Mouse (Mus musculus): ENCODE measurements at regions not wholly inside any gene's neighbourhood (a gene's known extent, or its start where the extent isn't known, plus 50 kb on each side); places are given as distances from the start of the nearest gene placed in this dataset.
A peak's percentile ranks its signal among the peaks of the same experiment; 100 is the strongest.

GRCm38 (mm10) chr2:116980692-116981091 is 102.2 kb downstream of the Tmco5 start:
- Histone ChIP-seq H3K4me2 (ENCODE audit: low read depth, low read length) (no peak overlapping the region), H3K27me3 (ENCODE audit: control insufficient read depth, insufficient read depth, low read length) (no peaks in the 10 kb centered on the region), H3K4me1 (ENCODE audit: control insufficient read depth, insufficient read depth) (peaks cover 6% of the 10 kb centered on the region; the same call in 1 of the 2 replicates), H3K27ac (ENCODE audit: low read depth) (peak overlapping the region; percentile 72), H3K9ac (replicated peaks; ENCODE audit: low read depth, low read length) (no peak overlapping the region), H3K9me3 (replicated peaks; ENCODE audit: control insufficient read depth, low read length) (no peaks in the 10 kb centered on the region), H3K4me3 (ENCODE audit: low read depth, low read length) (no peak overlapping the region), H3K36me3 (replicated peaks; ENCODE audit: control insufficient read depth, insufficient read depth, low read length) (no peaks in the 10 kb centered on the region)
- no peak for TF ChIP-seq EP300 (IDR thresholded peaks at IDR 0.05; ENCODE audit: low read depth)
- no peak for TF ChIP-seq CTCF (IDR thresholded peaks at IDR 0.05; ENCODE audit: low read depth)
- 49% methylated on average over 5 of the region's 5 CpGs for WGBS
- ATAC-seq (ENCODE audit: insufficient read depth, low read depth) = no peak
- DNase-seq (ENCODE audit: low spot score) = no peak

GRCm38 (mm10) chr2:116983351-116983750 is 104.9 kb downstream of the Tmco5 start:
- Histone ChIP-seq H3K4me1 (ENCODE audit: control insufficient read depth, insufficient read depth) (peaks cover 8% of the 10 kb centered on the region; the same call in 1 of the 2 replicates), H3K4me3 (ENCODE audit: low read depth, low read length) (no peak overlapping the region), H3K9ac (replicated peaks; ENCODE audit: low read depth, low read length) (no peak overlapping the region), H3K36me3 (replicated peaks; ENCODE audit: control insufficient read depth, insufficient read depth, low read length) (no peaks in the 10 kb centered on the region), H3K9me3 (replicated peaks; ENCODE audit: control insufficient read depth, low read length) (no peaks in the 10 kb centered on the region), H3K27ac (ENCODE audit: low read depth) (no peak overlapping the region), H3K27me3 (ENCODE audit: control insufficient read depth, insufficient read depth, low read length) (no peaks in the 10 kb centered on the region), H3K4me2 (ENCODE audit: low read depth, low read length) (no peak overlapping the region)
- no peak for ATAC-seq (ENCODE audit: insufficient read depth, low read depth)
- no peak for TF ChIP-seq EP300 (IDR thresholded peaks at IDR 0.05; ENCODE audit: low read depth)
- TF ChIP-seq CTCF (IDR thresholded peaks at IDR 0.05; ENCODE audit: low read depth) = no peak
- DNase-seq (ENCODE audit: low spot score) = no peak
- WGBS = 87% methylated on average over 5 of the region's 5 CpGs

- H3K36me3 ChIP-seq (replicated peaks; ENCODE audit: control insufficient read depth, insufficient read depth, low read length) = no peaks in the 10 kb centered on the region
- H3K4me3 ChIP-seq (ENCODE audit: low read depth, low read length) = no peak overlapping the region
- TF ChIP-seq CTCF (IDR thresholded peaks at IDR 0.05; ENCODE audit: low read depth) = no peak
- H3K9ac ChIP-seq (replicated peaks; ENCODE audit: low read depth, low read length) = no peak overlapping the region
- H3K27ac ChIP-seq (ENCODE audit: low read depth) = no peak overlapping the region
- no peak for DNase-seq (ENCODE audit: low spot score)
- H3K4me2 ChIP-seq (ENCODE audit: low read depth, low read length) = peak overlapping the region; percentile 41
- ATAC-seq (ENCODE audit: insufficient read depth, low read depth) = no peak
- H3K9me3 ChIP-seq (replicated peaks; ENCODE audit: control insufficient read depth, low read length) = no peaks in the 10 kb centered on the region
- peaks cover 8% of the 10 kb centered on the region; the same call in 1 of the 2 replicates for H3K4me1 ChIP-seq (ENCODE audit: control insufficient read depth, insufficient read depth)
- WGBS = 24% methylated on average over 10 of the region's 10 CpGs
- no peaks in the 10 kb centered on the region for H3K27me3 ChIP-seq (ENCODE audit: control insufficient read depth, insufficient read depth, low read length)
Measured at GRCm38 (mm10) chr2:116983821-116984351, 105.4 kb downstream of the Tmco5 start.

- Histone ChIP-seq H3K27ac (ENCODE audit: low read depth) (no peak overlapping the region), H3K4me3 (ENCODE audit: low read depth, low read length) (no peak overlapping the region), H3K36me3 (replicated peaks; ENCODE audit: control insufficient read depth, insufficient read depth, low read length) (no peaks in the 10 kb centered on the region), H3K4me1 (ENCODE audit: control insufficient read depth, insufficient read depth) (peaks cover 8% of the 10 kb centered on the region; the same call in 1 of the 2 replicates), H3K9ac (replicated peaks; ENCODE audit: low read depth, low read length) (no peak overlapping the region), H3K4me2 (ENCODE audit: low read depth, low read length) (no peak overlapping the region), H3K27me3 (ENCODE audit: control insufficient read depth, insufficient read depth, low read length) (no peaks in the 10 kb centered on the region), H3K9me3 (replicated peaks; ENCODE audit: control insufficient read depth, low read length) (no peaks in the 10 kb centered on the region)
- 65% methylated on average over 3 of the region's 3 CpGs for WGBS
- DNase-seq (ENCODE audit: low spot score) (no peak), ATAC-seq (ENCODE audit: insufficient read depth, low read depth) (no peak)
- TF ChIP-seq CTCF (IDR thresholded peaks at IDR 0.05; ENCODE audit: low read depth) = no peak
- no peak for TF ChIP-seq EP300 (IDR thresholded peaks at IDR 0.05; ENCODE audit: low read depth)
Measured at GRCm38 (mm10) chr2:116984597-116984996, 106.1 kb downstream of the Tmco5 start.

GRCm38 (mm10) chr2:116985549-116985948 is 107.1 kb downstream of the Tmco5 start:
- H3K27me3 ChIP-seq (ENCODE audit: control insufficient read depth, insufficient read depth, low read length) = no peaks in the 10 kb centered on the region
- H3K9me3 ChIP-seq (replicated peaks; ENCODE audit: control insufficient read depth, low read length) = no peaks in the 10 kb centered on the region
- no peak for ATAC-seq (ENCODE audit: insufficient read depth, low read depth)
- DNase-seq (ENCODE audit: low spot score) = no peak
- H3K9ac ChIP-seq (replicated peaks; ENCODE audit: low read depth, low read length) = no peak overlapping the region
- H3K4me2 ChIP-seq (ENCODE audit: low read depth, low read length) = no peak overlapping the region
- H3K27ac ChIP-seq (ENCODE audit: low read depth) = no peak overlapping the region
- H3K4me1 ChIP-seq (ENCODE audit: control insufficient read depth, insufficient read depth) = peaks cover 8% of the 10 kb centered on the region; the same call in 1 of the 2 replicates
- H3K36me3 ChIP-seq (replicated peaks; ENCODE audit: control insufficient read depth, insufficient read depth, low read length) = no peaks in the 10 kb centered on the region
- 25% methylated on average over 5 of the region's 5 CpGs for WGBS
- TF ChIP-seq CTCF (IDR thresholded peaks at IDR 0.05; ENCODE audit: low read depth) (no peak), EP300 (IDR thresholded peaks at IDR 0.05; ENCODE audit: low read depth) (no peak)
- no peak overlapping the region for H3K4me3 ChIP-seq (ENCODE audit: low read depth, low read length)
